Mouse (Mus musculus) CD4-positive helper T cell, adult 2 months (primary cell): ENCODE results near the gene Gm17651.

ENCODE experiments used
- DNase-seq: peaks from one replicate; pipeline ENCODE4 v3.0.0-alpha.2; 2012; ENCODE audit warnings: low read depth, missing footprints, low spot score

Gm17651 gene

DNA sequence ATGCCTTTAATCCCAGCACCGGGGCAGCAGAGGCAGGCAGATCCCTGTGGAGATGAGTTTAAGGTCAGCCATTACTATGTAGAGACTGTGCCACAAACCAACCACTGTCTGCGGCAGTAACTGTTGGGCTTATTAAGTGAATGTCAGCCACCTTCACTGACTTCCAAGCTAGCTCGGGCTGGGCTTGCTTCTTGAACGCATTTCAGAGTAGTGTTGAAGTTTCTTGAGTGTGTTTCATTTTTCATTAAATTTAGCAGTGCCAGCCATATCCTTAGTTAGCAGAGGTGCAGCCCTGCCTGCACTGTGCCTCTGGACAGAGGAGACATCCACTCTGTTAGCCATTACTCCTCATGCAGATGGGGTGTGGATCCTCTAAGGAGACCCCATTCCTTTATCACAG is 43.7 kb downstream of the Gm17651 start:
- DNase-seq, result no peak

DNA sequence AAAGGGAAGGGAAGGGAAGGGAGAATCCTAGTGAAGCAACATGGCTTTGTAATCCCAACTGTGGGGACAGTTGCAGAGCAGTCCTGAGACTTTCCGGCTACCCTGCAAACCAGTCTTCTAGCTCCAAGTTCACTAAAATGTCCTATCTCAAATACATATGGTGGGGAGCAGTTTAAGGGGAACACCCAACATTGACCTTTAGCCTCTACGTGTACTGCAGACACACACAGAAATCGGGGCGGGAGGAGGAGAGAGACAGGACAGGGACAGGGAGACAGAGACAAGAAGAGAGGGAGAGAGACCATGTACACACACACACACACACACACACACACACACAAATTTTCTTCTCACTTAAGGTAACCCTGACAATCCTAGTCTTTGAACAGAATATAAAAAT is 44.6 kb downstream of the Gm17651 start:
- DNase-seq, result no peak

DNA sequence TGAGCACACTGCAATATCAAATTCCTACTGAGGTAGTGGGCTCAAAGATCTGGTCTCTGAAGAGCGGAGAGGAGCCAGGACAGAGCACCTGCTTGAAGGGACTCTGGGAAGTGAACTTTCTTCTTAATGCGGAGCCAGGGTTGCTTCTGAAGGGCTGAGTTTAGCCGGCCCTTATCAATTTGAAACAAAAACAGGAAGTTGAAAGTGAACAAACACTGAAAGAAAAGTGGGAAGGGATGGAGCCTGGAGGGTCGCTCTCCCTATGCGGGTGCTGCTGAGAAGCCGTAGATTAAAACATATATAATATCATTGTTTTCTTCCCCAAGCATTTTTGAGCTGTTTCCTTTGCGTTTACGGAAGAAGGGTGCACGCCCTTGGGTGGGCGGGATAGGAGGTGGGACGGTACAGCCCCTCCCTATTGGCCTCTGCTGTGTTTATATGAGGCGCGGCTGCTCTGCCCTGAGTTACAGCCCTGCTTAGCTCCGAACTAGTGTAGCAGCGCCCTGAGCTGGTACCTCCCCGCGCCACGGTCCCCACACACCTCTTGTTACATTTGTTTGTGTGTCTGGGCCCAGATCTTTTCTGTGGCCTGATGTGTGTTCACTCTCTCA is 46.0 kb downstream of the Gm17651 start, which contains the start of gene Fmo5:
Fmo5 (plus strand) TSS at position 414 of the 611 bp plus-strand sequence.
- DNase-seq, result peak; percentile 81

DNA sequence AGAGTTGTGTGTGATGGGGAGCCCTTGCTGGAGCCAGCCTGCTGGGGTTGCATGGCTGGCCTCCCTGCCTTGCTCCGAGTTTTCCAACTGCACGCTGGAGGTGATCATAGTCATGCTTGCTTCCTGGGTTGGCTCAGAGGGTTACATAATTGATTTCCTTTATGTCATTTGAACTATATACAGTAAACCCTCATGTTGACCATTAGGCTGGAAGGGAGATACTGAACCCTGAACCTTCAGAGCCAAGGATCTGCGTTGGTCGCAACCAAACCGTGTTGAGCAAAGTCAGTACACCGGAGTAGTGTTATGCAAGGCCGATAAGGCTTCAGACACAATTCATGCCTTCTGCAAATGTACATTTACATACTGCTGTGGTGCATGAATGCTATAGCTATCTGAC is 46.6 kb downstream of the Gm17651 start:
- DNase-seq, result no peak

DNA sequence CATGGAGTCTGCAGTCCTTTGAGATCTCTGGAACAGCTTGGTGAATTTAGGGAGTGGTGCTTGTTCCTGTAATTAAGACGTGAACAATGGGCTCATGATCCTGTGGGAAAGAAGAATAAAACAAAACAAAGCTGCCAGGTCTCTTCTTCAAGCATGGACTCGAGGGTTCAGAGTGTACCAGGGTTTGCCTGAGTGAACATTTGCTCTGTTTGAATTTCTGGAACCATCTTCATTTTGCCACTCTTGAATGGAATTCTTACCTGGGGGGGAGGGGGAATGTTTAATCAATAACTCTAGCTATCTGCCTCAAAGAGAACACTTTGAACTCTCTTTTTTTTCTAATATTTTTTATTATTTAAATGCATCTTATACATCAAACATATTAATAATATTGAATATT is 49.9 kb downstream of the Gm17651 start:
- no peak for DNase-seq
